12 mouse cellular contexts compared by ENCODE assay signal in the genomic region with DNA sequence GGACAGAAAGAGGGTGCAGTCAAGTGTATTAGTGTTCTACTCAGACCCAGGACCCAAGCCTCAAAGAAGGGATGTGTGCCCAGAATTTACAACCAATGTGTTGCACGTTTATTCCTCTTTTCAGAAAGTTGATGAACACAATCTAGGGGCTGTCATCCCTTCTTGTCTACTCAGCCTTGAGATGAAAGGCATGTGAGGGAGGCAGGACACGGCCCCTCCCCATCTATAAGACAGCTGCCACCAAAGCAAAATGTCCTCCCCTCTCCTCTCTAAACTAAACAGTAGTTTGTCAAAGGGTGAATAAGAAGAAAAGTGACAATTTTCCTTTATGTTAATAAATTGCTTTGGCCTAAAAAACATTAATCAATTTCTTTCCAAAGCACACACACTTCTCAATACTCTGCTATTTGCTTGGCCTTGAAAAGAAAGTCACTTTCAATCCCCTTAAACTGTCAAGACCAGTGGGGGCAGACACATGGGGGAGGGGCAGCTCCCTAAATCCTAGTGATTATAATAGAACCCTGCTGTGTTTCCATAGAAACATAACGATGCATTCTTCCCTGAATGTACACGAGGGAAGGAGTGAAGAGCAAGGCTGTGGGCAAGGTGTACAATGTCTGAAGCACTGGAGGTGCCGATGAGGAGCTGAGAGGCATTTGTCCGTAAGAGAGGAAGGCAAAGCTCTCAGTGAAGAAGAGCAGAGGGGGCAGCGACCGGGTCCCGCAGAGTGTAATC.
A peak's percentile ranks its signal among the peaks of the same experiment; 100 is the strongest.
DNase-seq lines count a peak whose midpoint lies in the region; ATAC-seq lines count a peak whose summit lies in the region.
"Had no signal": no experiment of that assay in that cellular context is flagged by ENCODE, and none has a peak within 500 bp of the region (broad histone marks: within the 10 kb centered on the region; RNA-seq: fewer than 3 reads in every experiment).

No protein-coding gene starts in this region.

- ATAC-seq in forebrain, embryonic 14.5 days = peak; percentile 58
- ATAC-seq: CD4-positive, CD25-positive, alpha-beta regulatory T cell, adult 4 months had no signal

- no peaks in the 10 kb centered on the region for H3K27me3 ChIP-seq in forebrain, embryonic 14.5 days (replicated peaks; ENCODE audit: control insufficient read depth, insufficient read depth, low read length)
- H3K27me3 ChIP-seq in midbrain, embryonic 10.5 days (ENCODE audit: low read depth, poor library complexity, severe bottlenecking) = peaks cover 3% of the 10 kb centered on the region; the same call in 1 of the 2 replicates

- no peak overlapping the region for H3K27ac ChIP-seq in forebrain, embryonic 14.5 days (ENCODE audit: low read depth, low read length)
- H3K27ac ChIP-seq in midbrain, embryonic 10.5 days (replicated peaks) = 0 out of 2 replicates have a peak overlapping the region, but pooled peaks have one; percentile 17
- H3K27ac ChIP-seq: limb, embryonic 10.5 days had no signal

- DNase-seq in right cerebral cortex, postnatal 4 days = peak; percentile 13
- DNase-seq in right cerebral cortex, postnatal 25 days = no peak
- DNase-seq in forebrain, embryonic 14.5 days (ENCODE audit: low spot score) = peak; percentile 73
- no peak for DNase-seq in midbrain, embryonic 10.5 days (ENCODE audit: low spot score)
- peak; percentile 58 for DNase-seq in retina, postnatal 1 day
- DNase-seq in kidney, adult 18-20 months = no peak
- no peak for DNase-seq in left cerebral cortex, adult 11 months (ENCODE audit: low spot score)
- DNase-seq in layer of hippocampus, adult 9-10 months (ENCODE audit: low spot score) = no peak
- DNase-seq: kidney, postnatal 10 days; lung, embryonic 14.5 days had no signal

- H3K4me1 ChIP-seq in forebrain, embryonic 14.5 days (ENCODE audit: control insufficient read depth, insufficient read depth, low read length) = peaks cover 11% of the 10 kb centered on the region; the same call in 1 of the 2 replicates
- H3K4me1 ChIP-seq in midbrain, embryonic 10.5 days = peaks cover 25% of the 10 kb centered on the region

- no peaks in the 10 kb centered on the region for H3K36me3 ChIP-seq in forebrain, embryonic 14.5 days (ENCODE audit: control insufficient read depth, insufficient read depth, low read length)
- H3K36me3 ChIP-seq in midbrain, embryonic 10.5 days = no peaks in the 10 kb centered on the region
- H3K36me3 ChIP-seq: limb, embryonic 10.5 days had no signal

- H3K4me3 ChIP-seq in forebrain, embryonic 14.5 days (ENCODE audit: low read depth, low read length) = no peak overlapping the region
- no peak overlapping the region for H3K4me3 ChIP-seq in midbrain, embryonic 10.5 days
- H3K4me3 ChIP-seq: limb, embryonic 10.5 days had no signal

- 23% methylated on average over 9 of the region's 9 CpGs for WGBS in forebrain, embryonic 14.5 days
- WGBS in midbrain, embryonic 10.5 days = 50% methylated on average over 9 of the region's 9 CpGs

- no peaks in the 10 kb centered on the region for H3K9me3 ChIP-seq in forebrain, embryonic 14.5 days (replicated peaks; ENCODE audit: control insufficient read depth, low read length)
- 0 out of 2 replicates have a peak, but pooled peaks cover 3% of the 10 kb centered on the region for H3K9me3 ChIP-seq in midbrain, embryonic 10.5 days (replicated peaks)
- H3K9me3 ChIP-seq: limb, embryonic 10.5 days had no signal

- no peak overlapping the region for H3K9ac ChIP-seq in forebrain, embryonic 14.5 days (ENCODE audit: low read length)
- H3K9ac ChIP-seq: lung, embryonic 14.5 days had no signal

- H3K4me2 ChIP-seq in forebrain, embryonic 14.5 days (ENCODE audit: low read length) = no peak overlapping the region
- H3K4me2 ChIP-seq: lung, embryonic 14.5 days had no signal

Comparison
In these comparisons a context has a peak if more than half of its experiments do, and no peak if none do; other contexts are left out.
1. DNase-seq: peak in right cerebral cortex, postnatal 4 days (single experiment), forebrain, embryonic 14.5 days (single experiment) and retina, postnatal 1 day (single experiment); none in right cerebral cortex, postnatal 25 days (single experiment), midbrain, embryonic 10.5 days (single experiment), kidney, adult 18-20 months (single experiment), left cerebral cortex, adult 11 months (single experiment) and layer of hippocampus, adult 9-10 months (single experiment).